Mouse (Mus musculus): ENCODE data around the gene Rabl2. TPM values are rescaled to one million over a fixed set of nuclear protein-coding genes. Genes with fewer than 3 reads are reported as not detected.

Rabl2 gene
- polyA plus RNA-seq, 1 experiment: 18.7 TPM

DNA sequence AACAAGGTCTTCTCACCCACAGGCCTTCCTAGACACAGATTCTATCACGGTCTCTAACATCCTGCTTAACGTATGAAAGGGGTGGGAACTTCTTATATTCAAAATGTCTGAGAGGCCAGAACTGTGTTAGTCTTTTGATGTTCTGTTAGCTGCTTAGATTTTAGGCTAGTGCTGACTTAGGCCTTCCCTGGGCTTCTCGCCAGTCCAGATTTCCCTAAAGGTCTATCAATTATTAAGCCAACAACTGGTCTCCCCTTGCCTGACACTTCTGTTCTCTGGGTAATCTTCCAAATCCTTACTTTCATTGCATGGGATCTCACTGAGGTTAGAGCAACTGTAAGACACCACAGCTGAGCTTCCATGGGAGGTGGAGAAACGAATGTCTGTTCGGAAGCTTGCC is 2.6 kb downstream of the Rabl2 start:
- Histone ChIP-seq H3K4me3 (replicated peaks; ENCODE audit: extremely low read depth, low read depth, low read length) (no peak overlapping the region), H3K4me1 (ENCODE audit: control insufficient read depth, insufficient read depth, low read length) (peaks cover 4% of the 10 kb centered on the region)
- TF ChIP-seq CTCF (IDR thresholded peaks at IDR 0.05; ENCODE audit: insufficient read depth, low read length) (no peak), POLR2A (IDR thresholded peaks at IDR 0.05; ENCODE audit: borderline replicate concordance, extremely low read depth, low read depth, low read length) (no peak)
- 78% methylated on average over 5 of the region's 5 CpGs for WGBS
- no peak for DNase-seq

DNA sequence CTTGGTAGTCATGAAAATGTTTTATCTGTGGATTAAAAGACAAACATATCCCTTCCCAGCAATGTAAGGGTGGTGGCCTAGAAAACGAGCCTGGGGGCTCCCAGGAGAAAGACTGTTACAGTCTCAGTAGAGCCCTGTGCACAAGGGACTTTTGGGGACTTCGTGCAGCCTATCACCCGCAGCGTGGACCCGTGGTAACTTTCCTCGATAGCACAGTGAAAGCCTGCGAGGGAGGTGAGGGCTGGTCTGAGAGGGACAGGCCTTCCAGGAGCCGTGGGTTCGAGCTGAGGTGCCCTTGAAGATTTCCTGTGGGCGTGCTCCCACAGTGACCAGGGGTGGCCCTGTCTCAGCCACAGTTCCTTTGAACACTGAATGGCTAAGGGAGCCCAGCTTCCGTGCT is 6.1 kb downstream of the Rabl2 start:
- TF ChIP-seq POLR2A (IDR thresholded peaks at IDR 0.05; ENCODE audit: borderline replicate concordance, extremely low read depth, low read depth, low read length) (no peak), CTCF (IDR thresholded peaks at IDR 0.05; ENCODE audit: insufficient read depth, low read length) (no peak)
- 75% methylated on average over 11 of the region's 11 CpGs for WGBS
- no peak for DNase-seq
- Histone ChIP-seq H3K4me3 (replicated peaks; ENCODE audit: extremely low read depth, low read depth, low read length) (no peak overlapping the region), H3K4me1 (ENCODE audit: control insufficient read depth, insufficient read depth, low read length) (no peaks in the 10 kb centered on the region)

DNA sequence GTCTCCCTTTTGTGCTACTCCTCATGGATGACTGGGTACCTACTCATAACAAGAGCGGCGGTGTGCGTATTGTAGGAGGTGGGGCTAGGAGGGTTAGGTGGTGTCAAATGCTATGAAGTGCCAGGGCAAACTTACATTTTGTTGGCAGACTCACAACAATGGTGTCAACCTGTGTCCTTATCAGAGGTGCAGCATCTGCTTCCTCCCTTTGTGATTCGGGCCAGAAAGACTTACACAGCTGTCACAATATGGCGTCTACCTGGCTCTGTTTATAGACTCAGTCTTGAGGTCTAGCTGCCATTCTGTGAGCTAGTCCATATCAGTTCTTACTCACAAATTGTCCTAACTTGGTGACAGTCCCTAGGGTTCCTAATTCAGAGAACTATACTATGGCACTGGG is 6.6 kb downstream of the Rabl2 start:
- WGBS: 54% methylated on average over 5 of the region's 5 CpGs
- no peak for TF ChIP-seq POLR2A (IDR thresholded peaks at IDR 0.05; ENCODE audit: borderline replicate concordance, extremely low read depth, low read depth, low read length)
- TF ChIP-seq CTCF (IDR thresholded peaks at IDR 0.05; ENCODE audit: insufficient read depth, low read length): no peak
- Histone ChIP-seq H3K4me1 (ENCODE audit: control insufficient read depth, insufficient read depth, low read length) (no peaks in the 10 kb centered on the region), H3K4me3 (replicated peaks; ENCODE audit: extremely low read depth, low read depth, low read length) (no peak overlapping the region)
- DNase-seq: no peak

DNA sequence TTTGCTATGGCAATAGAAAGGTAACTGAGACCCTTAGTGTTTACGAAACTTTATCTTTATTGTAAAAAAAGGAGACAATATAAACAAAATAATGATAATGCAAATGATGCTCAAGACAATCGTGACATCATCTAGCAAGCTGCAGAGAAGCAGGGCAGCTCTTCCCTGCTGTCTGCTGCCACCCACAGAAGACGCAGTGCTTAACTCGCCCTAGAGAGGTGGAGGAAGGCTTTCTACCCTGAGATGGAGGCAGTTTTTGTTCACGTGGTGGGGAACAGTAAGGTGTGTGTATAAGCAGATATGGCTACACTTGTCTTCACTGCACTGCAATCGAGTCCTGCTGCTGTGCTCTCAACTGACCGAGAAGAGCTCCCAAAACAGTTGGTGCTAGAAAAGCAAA is 9.2 kb downstream of the Rabl2 start:
- no peak for TF ChIP-seq CTCF (IDR thresholded peaks at IDR 0.05; ENCODE audit: insufficient read depth, low read length)
- no peak for TF ChIP-seq POLR2A (IDR thresholded peaks at IDR 0.05; ENCODE audit: borderline replicate concordance, extremely low read depth, low read depth, low read length)
- no peak overlapping the region for H3K4me3 ChIP-seq (replicated peaks; ENCODE audit: extremely low read depth, low read depth, low read length)
- H3K4me1 ChIP-seq (ENCODE audit: control insufficient read depth, insufficient read depth, low read length): no peaks in the 10 kb centered on the region
- DNase-seq: no peak
- WGBS: 83% methylated on average over 7 of the region's 7 CpGs

DNA sequence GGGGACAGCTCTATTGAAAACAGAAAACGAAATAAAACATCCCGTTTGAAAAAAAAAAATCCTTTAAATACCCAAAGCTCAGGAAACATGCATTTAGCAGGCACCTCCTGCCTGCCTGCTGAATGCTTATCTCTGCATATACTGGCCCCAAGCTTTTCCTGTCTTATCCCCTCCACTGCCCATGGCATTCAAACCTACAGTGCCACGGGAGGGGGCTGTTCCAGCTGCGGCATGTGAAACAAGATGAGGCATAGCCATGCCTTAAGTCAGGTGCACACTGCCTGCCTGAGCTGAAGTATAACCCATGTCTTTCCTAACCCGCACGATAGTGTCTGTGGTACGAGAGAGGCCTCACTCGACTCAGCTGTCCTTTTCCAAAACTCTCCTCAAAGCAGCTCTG is 19.6 kb downstream of the Rabl2 start:
- TF ChIP-seq CTCF (IDR thresholded peaks at IDR 0.05; ENCODE audit: insufficient read depth, low read length) (no peak), POLR2A (IDR thresholded peaks at IDR 0.05; ENCODE audit: borderline replicate concordance, extremely low read depth, low read depth, low read length) (no peak)
- no peak for DNase-seq
- 47% methylated on average over 8 of the region's 8 CpGs for WGBS
- Histone ChIP-seq H3K4me1 (ENCODE audit: control insufficient read depth, insufficient read depth, low read length) (no peaks in the 10 kb centered on the region), H3K4me3 (replicated peaks; ENCODE audit: extremely low read depth, low read depth, low read length) (no peak overlapping the region)

DNA sequence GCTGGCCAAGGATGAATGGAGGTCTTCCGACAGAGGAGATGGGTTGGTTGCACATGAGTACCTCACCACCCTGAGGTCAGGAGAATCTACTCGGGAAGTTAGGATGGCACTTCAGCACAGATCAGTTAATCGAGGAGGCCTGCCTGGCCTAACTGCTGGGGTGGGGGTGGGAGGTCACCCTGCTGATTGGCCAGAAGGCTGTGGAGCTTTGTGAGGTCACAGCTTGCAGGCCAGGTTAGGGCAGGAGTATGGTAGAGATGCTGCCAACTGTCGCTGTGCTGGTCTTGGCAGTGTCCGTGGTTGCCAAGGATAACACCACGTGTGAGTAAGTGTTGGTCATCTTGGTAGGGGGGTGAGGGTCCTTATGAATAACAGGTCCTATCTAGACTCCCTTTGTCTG is 23.6 kb downstream of the Rabl2 start, which contains the start of gene Acr:
Gene Acr (plus strand): TSS at position 213 of the 400 bp plus-strand sequence.
- no peak within 1 kb of the TSS for H3K4me3 ChIP-seq (replicated peaks; ENCODE audit: extremely low read depth, low read depth, low read length)
- WGBS: 82% methylated on average over 6 of the region's 6 CpGs
- DNase-seq: no peak
- H3K4me1 ChIP-seq (ENCODE audit: control insufficient read depth, insufficient read depth, low read length): no peaks in the 10 kb centered on the region
- no peak for TF ChIP-seq POLR2A (IDR thresholded peaks at IDR 0.05; ENCODE audit: borderline replicate concordance, extremely low read depth, low read depth, low read length)
- no peak for TF ChIP-seq CTCF (IDR thresholded peaks at IDR 0.05; ENCODE audit: insufficient read depth, low read length)

DNA sequence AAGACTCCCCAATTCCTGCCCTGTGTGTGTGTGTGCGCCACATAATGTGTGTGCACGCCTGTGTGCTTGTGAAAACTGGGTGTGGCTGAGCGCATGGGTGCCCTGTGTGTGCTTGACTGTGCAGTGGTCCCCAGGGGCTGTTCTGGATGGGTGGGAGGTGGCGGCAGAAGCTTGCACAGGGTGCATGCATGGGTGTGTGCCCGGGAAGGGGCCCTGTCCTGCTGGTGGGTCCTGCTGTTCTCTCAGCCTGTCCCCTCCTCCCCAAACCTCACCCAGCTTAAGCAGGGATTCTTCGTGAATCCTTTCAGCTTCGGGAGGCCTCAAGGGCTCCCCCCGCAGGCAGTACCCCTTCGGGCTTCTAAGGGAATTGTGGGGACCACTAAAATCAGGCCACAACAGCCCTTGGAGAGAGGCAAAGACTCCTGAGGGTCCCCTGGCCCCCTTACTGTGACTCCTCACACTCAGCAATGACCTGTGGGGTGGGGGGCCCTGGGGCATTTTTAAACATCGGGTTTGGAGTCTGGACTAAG is 32.5 kb downstream of the Rabl2 start:
- WGBS: 71% methylated on average over 10 of the region's 10 CpGs
- Histone ChIP-seq H3K4me3 (replicated peaks; ENCODE audit: extremely low read depth, low read depth, low read length) (no peak overlapping the region), H3K4me1 (ENCODE audit: control insufficient read depth, insufficient read depth, low read length) (peaks cover 23% of the 10 kb centered on the region)
- TF ChIP-seq CTCF (IDR thresholded peaks at IDR 0.05; ENCODE audit: insufficient read depth, low read length): no peak
- TF ChIP-seq POLR2A (IDR thresholded peaks at IDR 0.05; ENCODE audit: borderline replicate concordance, extremely low read depth, low read depth, low read length): no peak
- DNase-seq: no peak

DNA sequence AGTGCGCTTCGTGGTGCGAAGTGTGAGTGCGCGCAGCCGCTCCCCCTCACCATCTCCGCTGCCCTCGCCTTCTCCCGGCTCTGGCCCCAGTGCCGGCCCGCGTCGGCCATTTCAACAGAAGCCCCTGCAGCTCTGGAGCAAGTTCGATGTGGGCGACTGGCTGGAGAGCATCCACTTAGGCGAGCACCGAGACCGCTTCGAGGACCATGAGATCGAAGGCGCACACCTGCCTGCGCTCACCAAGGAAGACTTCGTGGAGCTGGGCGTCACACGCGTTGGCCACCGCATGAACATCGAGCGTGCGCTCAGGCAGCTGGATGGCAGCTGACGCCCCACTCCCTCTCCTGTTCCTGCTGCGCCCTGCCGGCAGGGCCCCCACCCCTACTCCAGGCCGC is 33.7 kb downstream of the Rabl2 start:
- H3K4me3 ChIP-seq (replicated peaks; ENCODE audit: extremely low read depth, low read depth, low read length): no peak overlapping the region

DNA sequence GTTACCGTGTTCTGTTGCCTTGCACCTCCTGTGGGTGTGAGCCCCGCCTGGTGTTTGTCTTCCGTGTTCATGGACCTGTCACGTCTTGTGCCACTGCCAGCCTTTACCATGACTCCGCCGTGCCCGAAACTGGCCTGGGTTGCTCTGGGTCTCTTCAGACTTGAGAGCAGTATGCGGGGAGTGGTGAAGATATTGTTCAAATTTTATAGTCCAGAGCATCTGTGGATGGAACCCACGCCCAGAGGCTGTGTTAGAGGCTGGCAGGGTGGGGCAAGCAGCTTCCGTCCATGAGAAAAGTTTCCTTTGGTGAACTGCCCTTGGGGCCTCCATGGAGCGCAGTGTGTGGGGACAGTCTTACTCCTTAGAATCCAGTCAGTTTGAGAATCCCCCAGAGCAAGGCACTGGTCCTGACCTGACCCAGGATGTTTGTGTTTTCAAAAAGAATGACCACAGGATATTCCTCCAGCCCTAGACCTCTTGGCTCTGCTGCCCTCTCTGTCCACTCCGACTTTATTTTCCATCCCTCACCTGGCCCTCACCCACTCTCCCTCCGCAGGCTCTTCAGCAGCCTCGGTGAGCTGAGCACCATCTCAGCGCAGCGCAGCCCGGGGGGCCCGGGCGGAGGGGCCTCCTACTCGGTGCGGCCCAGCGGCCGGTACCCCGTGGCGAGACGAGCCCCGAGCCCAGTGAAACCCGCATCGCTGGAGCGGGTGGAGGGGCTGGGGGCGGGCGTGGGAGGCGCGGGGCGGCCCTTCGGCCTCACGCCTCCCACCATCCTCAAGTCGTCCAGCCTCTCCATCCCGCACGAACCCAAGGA is 34.3 kb downstream of the Rabl2 start:
- 35% methylated on average over 40 of the region's 40 CpGs for WGBS
- Histone ChIP-seq H3K4me3 (replicated peaks; ENCODE audit: extremely low read depth, low read depth, low read length) (no peak overlapping the region), H3K4me1 (ENCODE audit: control insufficient read depth, insufficient read depth, low read length) (peaks cover 25% of the 10 kb centered on the region)
- DNase-seq: no peak
- TF ChIP-seq CTCF (IDR thresholded peaks at IDR 0.05; ENCODE audit: insufficient read depth, low read length) (no peak), POLR2A (IDR thresholded peaks at IDR 0.05; ENCODE audit: borderline replicate concordance, extremely low read depth, low read depth, low read length) (no peak)

More for the DNA sequence above, 33.7 kb downstream of the Rabl2 start:
- H3K4me1 ChIP-seq (ENCODE audit: control insufficient read depth, insufficient read depth, low read length): peaks cover 25% of the 10 kb centered on the region
- DNase-seq: no peak
- no peak for TF ChIP-seq CTCF (IDR thresholded peaks at IDR 0.05; ENCODE audit: insufficient read depth, low read length)
- no peak for TF ChIP-seq POLR2A (IDR thresholded peaks at IDR 0.05; ENCODE audit: borderline replicate concordance, extremely low read depth, low read depth, low read length)
- 35% methylated on average over 34 of the region's 34 CpGs for WGBS

All from lung, adult 2 months (tissue).